Mouse (Mus musculus) spleen, adult 2 months (tissue): ENCODE data around the gene Jsrp1. TPM values are rescaled to one million over a fixed set of nuclear protein-coding genes. Genes with fewer than 3 reads are reported as not detected.
"Not testable (repeated sequence)": the region's sequence is repeated elsewhere in the genome, so short reads cannot be mapped to it uniquely, and the experiment has no call there.

Experiments used
- DNase-seq, 2 experiments: peaks; one replicate each; pipeline versions ENCODE4 v3.0.0 to v3.0.0-alpha.2; 2012 to 2021; ENCODE audit warnings: low spot score in 2 of 2, low read depth in 1 of 2
- H3K27ac ChIP-seq: fragments of 200-500 bp; 2 replicates; pipeline ENCODE4 v1.5.1; 2012; ENCODE audit warnings: low read length, inconsistent platforms; ENCODE audit not compliant: insufficient read depth
- H3K27me3 ChIP-seq: fragments of 200-500 bp; 2 replicates; pipeline ENCODE4 v1.6.1; 2012; ENCODE audit warnings: mild to moderate bottlenecking, moderate library complexity, low read length, inconsistent platforms; ENCODE audit not compliant: control insufficient read depth, insufficient read depth
- H3K36me3 ChIP-seq: fragments of 200-500 bp; 2 replicates; pipeline ENCODE4 v1.6.1; 2012; ENCODE audit warnings: mild to moderate bottlenecking, low read length, inconsistent platforms; ENCODE audit not compliant: control insufficient read depth, insufficient read depth
- H3K4me1 ChIP-seq: fragments of 200-500 bp; 2 replicates; pipeline ENCODE4 v1.6.1; 2011; ENCODE audit warnings: inconsistent platforms; ENCODE audit not compliant: control insufficient read depth, insufficient read depth, insufficient read length
- H3K4me3 ChIP-seq: fragments of 200-500 bp; 2 replicates; pipeline ENCODE4 v1.5.1; 2011; ENCODE audit warnings: mild to moderate bottlenecking, inconsistent platforms; ENCODE audit not compliant: insufficient read depth, insufficient read length; ENCODE audit errors: extremely low read depth
- CTCF ChIP-seq: fragments of 200-500 bp; IDR thresholded peaks from 2 replicates; pipeline ENCODE4 v1.5.1; 2011; ENCODE audit warnings: mild to moderate bottlenecking, inconsistent platforms; ENCODE audit not compliant: insufficient read depth, insufficient read length, insufficient replicate concordance; ENCODE audit errors: extremely low read depth
- POLR2A ChIP-seq: fragments of 200-500 bp; IDR thresholded peaks from 2 replicates; pipeline ENCODE4 v1.6.1; 2011; ENCODE audit warnings: low read depth, low read length, inconsistent platforms
- WGBS: fragments of 180-500 bp; shearing (Covaris S2); methylation state at CpG from one replicate; pipeline ENCODE4 v1.1.7; 2018; 5-methylcytosine and 5-hydroxymethylcytosine counted together
- polyA plus RNA-seq: library from polyadenylated mRNA; depleted of rRNA; stranded (reverse); fragments of >200 nt; gene quantifications from 2 replicates; pipeline ENCODE4 v1.2.3, GENCODE M21; 2012

The Jsrp1 gene
- polyA plus RNA-seq, 1 experiment = not detected

DNA sequence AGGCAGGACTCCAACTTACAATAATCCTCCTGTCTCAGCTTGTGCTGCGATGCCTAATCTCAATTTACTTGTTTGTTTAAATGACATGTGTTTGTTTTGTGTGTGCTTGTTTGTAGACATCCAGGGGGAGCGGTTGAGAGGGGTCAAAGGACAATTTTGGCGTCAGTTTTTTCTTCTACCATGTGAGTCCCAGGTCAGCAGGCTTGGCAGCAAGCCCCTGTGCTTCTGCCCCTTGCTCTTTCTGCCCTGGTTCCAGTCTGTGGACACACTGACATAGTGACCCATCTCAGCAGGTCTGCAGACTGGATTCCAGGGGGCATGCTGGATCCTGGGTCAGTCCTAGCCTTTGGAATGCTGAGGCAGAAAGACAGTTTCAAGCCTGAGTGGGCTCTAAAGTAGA, 6.1 kb upstream of the Jsrp1 start:
- DNase-seq = no peak
- no peaks in the 10 kb centered on the region for H3K27me3 ChIP-seq
- TF ChIP-seq CTCF (no peak), POLR2A (no peak)
- H3K4me3 ChIP-seq = no peak overlapping the region
- H3K27ac ChIP-seq = peak overlapping the region; percentile 8; the same call in 1 of the 2 replicates
- no peaks in the 10 kb centered on the region for H3K36me3 ChIP-seq
- H3K4me1 ChIP-seq = peaks cover 8% of the 10 kb centered on the region; the same call in 1 of the 2 replicates
- 74% methylated on average over 3 of the region's 3 CpGs for WGBS

DNA sequence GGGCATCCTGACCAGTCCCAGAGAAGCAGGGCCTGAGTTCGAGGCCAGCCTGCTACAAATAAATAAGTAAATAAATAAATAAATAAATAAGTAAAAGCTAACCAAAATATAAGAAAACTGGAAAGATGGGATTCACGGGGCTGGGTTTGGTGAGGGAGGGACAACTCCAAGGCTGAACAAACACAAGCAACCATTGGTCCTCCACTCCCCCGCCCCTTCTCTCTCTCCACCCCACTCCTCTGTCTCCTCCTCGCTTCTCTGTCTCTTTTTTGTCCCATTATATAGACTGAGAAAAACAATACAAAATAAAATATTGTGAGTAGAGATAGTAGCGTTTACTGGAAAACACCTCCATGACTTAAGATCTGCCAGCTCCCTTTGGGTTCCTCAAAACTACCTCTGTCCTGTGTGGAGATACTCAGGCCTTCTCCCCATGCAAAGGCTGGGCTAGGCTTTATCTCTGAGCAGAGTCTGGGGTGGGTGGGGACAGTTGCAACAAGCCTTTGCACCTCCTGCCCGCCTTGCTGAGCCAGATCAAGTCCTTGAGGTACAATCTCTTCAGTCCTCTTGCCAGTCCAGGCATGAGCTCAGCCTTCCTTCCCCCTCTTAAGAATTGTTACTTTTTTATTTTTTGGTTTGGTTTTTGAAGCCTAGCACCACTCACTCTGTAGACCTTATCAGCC, 5.4 kb upstream of the Jsrp1 start:
- H3K27ac ChIP-seq = no peak overlapping the region
- H3K4me1 ChIP-seq = peaks cover 2% of the 10 kb centered on the region; the same call in 1 of the 2 replicates
- WGBS = 70% methylated on average over 6 of the region's 6 CpGs
- no peaks in the 10 kb centered on the region for H3K27me3 ChIP-seq
- TF ChIP-seq CTCF = no peak
- TF ChIP-seq POLR2A = no peak
- H3K36me3 ChIP-seq = no peaks in the 10 kb centered on the region
- DNase-seq = no peak
- no peak overlapping the region for H3K4me3 ChIP-seq

DNA sequence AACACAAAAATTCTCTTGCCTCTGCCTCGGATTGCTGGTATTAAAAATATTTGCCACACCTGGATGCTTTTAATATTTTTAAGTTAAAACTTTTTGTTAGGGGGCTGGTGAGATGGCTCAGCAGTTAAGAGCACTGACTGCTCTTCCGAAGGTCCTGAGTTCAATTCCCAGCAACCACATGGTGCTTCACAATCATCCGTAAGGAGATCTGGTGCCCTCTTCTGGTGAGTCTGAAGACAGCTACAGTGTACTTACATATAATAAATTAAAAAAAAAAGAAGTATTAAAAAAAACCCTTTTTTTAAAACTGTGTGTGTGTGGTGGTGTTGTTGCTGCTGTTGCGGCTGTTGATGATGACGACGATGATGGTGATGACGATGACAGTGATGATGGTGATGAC, 4.7 kb upstream of the Jsrp1 start:
- 85% methylated on average over 7 of the region's 7 CpGs for WGBS
- H3K27me3 ChIP-seq, H3K4me3 ChIP-seq, H3K36me3 ChIP-seq, H3K27ac ChIP-seq, H3K4me1 ChIP-seq, DNase-seq: not testable (repeated sequence)

DNA sequence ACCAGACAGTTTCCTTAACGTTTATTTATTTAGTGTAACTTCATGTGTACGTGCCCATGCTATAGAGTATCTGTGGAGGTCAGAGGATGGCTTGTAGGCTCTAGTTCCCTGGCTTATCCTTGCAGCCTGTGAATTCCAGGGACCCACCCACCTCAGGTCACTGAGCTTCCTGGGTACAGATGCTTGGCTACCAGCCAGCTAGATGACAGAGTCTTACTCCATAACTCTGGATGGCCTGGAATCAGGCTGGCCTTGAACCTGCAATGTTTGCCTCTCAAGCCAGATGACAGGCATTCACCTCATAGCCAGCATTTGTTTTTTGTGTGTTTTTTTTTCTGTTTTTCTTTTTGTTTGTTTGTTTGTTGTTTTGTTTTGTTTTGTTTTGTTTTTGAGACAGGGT, 3.9 kb upstream of the Jsrp1 start:
- Histone ChIP-seq H3K36me3 (no peaks in the 10 kb centered on the region), H3K4me3 (no peak overlapping the region), H3K4me1 (no peaks in the 10 kb centered on the region), H3K27ac (no peak overlapping the region), H3K27me3 (0 out of 2 replicates have a peak, but pooled peaks cover 2% of the 10 kb centered on the region)
- TF ChIP-seq POLR2A (no peak), CTCF (no peak)
- no peak for DNase-seq
- 80% methylated on average over 2 of the region's 2 CpGs for WGBS

DNA sequence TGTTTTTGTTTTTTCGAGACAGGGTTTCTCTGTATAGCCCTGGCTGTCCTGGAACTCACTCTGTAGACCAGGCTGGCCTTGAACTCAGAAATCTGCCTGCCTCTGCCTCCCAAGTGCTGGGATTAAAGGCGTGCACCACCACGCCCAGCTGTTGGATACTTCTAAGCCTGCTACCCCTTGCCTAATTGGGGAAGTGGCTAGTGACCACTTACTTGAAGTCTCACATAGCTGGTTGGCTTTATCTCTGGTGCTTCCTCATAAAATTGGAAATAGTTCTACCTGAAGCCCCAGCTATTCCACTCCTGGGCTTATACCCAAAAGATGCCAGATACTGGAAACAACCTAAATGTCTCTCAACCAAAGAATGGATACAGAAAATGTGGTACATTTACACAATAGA, 3.0 kb upstream of the Jsrp1 start:
- H3K4me3 ChIP-seq, H3K4me1 ChIP-seq, H3K27me3 ChIP-seq, DNase-seq, H3K27ac ChIP-seq, H3K36me3 ChIP-seq: not testable (repeated sequence)
- WGBS = 62% methylated on average over 3 of the region's 3 CpGs

DNA sequence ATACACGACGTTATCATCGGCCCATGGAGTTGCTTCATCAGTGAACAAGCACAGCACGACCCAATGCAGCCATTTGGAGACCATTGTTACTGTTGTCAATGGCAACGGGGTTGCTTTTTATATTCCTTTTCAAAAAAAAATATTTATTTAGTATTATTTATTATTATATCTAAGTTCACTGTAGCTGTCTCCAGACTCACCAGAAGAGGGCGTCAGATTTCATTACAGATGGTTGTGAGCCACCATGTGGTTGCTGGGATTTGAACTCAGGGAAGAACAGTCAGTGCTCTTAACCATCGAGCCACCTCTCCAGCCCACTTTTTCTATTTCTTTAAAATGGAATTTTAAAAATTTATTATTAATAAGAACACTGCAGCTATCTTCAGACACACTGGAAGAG, 1.5 kb upstream of the Jsrp1 start:
- TF ChIP-seq CTCF (no peak), POLR2A (no peak)
- WGBS = 68% methylated on average over 7 of the region's 7 CpGs
- H3K4me3 ChIP-seq = no peak overlapping the region
- H3K36me3 ChIP-seq = no peaks in the 10 kb centered on the region
- H3K4me1 ChIP-seq = no peaks in the 10 kb centered on the region
- no peak overlapping the region for H3K27ac ChIP-seq
- DNase-seq = no peak
- H3K27me3 ChIP-seq = 0 out of 2 replicates have a peak, but pooled peaks cover 6% of the 10 kb centered on the region

DNA sequence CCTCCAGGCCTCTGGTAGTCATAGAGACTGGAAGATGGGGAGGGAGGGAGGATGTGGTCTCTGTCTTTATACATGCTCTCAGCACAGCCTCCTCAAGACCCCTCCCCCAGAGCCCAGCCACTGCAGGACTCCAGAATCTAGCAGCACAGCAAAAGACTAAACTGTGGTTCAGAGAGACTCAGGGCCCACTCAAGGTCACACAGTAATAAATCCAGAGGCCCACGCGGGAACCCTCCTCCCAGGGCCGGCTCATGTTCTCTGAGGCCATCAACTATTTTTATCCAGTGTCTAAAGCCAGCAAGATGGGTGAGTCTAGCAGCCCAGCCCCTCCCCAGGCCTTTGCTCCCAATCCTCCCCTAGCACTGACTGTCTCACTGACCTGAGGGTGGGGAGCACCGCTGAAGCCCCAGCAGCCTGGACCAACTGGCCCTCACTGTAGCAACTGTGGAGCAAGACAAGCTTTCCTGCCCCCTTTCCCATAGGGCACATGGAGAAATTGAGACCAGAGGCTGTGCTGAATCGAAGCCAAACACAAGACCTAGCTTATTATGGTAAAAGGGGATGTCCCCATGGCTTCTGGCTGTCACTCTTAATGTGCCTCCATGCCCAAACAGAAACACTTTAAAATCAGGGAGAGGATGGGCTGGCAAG, 782 bp downstream of the Jsrp1 start:
- H3K27me3 ChIP-seq = peaks cover 17% of the 10 kb centered on the region
- H3K27ac ChIP-seq = no peak overlapping the region
- 68% methylated on average over 5 of the region's 5 CpGs for WGBS
- no peak overlapping the region for H3K4me3 ChIP-seq
- TF ChIP-seq CTCF = no peak
- TF ChIP-seq POLR2A = no peak
- no peaks in the 10 kb centered on the region for H3K4me1 ChIP-seq
- H3K36me3 ChIP-seq = no peaks in the 10 kb centered on the region
- DNase-seq = no peak
